Mouse (Mus musculus) midbrain, embryonic 11.5 days (tissue): ENCODE measurements around the gene Trim61. TPM values are rescaled to one million over a fixed set of nuclear protein-coding genes. Genes with fewer than 3 reads are reported as not detected.

Experiments
- ATAC-seq: fragments of 200-750 bp; cut with Nextera tagmentation; 2 replicates; pipeline ENCODE4 v1.8.0; 2017; ENCODE audit warnings: moderate TSS enrichment, moderate library complexity; ENCODE audit not compliant: low FRiP score
- DNase-seq: peaks from one replicate; pipeline ENCODE4 v3.0.0; 2015; ENCODE audit warnings: low spot score; ENCODE audit errors: missing footprints
- H3K27ac ChIP-seq: fragments of 300-500 bp; sonication (generic); 2 replicates; pipeline ENCODE4 v1.5.1; 2014; ENCODE audit warnings: low read depth, low read length
- H3K27me3 ChIP-seq: fragments of 300-500 bp; sonication (generic); 2 replicates; pipeline ENCODE4 v1.6.1; 2014; ENCODE audit warnings: mild to moderate bottlenecking, low read length, moderate library complexity, mixed read lengths; ENCODE audit not compliant: control insufficient read depth, insufficient read depth
- H3K36me3 ChIP-seq: fragments of 300-500 bp; sonication (generic); 2 replicates; pipeline ENCODE4 v1.6.1; 2014; ENCODE audit warnings: mild to moderate bottlenecking, low read length, moderate library complexity, mixed read lengths; ENCODE audit not compliant: control insufficient read depth, insufficient read depth
- H3K4me1 ChIP-seq: fragments of 300-500 bp; sonication (generic); 2 replicates; pipeline ENCODE4 v1.6.1; 2014; ENCODE audit warnings: low read length; ENCODE audit not compliant: control insufficient read depth, insufficient read depth
- H3K4me2 ChIP-seq: fragments of 300-500 bp; sonication (generic); 2 replicates; pipeline ENCODE4 v1.6.1; 2014; ENCODE audit warnings: mild to moderate bottlenecking, moderate library complexity
- H3K4me3 ChIP-seq: fragments of 300-500 bp; sonication (generic); 2 replicates; pipeline ENCODE4 v1.5.1; 2014; ENCODE audit warnings: low read depth, low read length
- H3K9ac ChIP-seq: fragments of 300-500 bp; sonication (generic); 2 replicates; pipeline ENCODE4 v1.6.1; 2014; ENCODE audit warnings: low read length
- H3K9me3 ChIP-seq: fragments of 300-500 bp; sonication (generic); 2 replicates; pipeline ENCODE4 v1.6.1; 2016; ENCODE audit warnings: low read length; ENCODE audit not compliant: control insufficient read depth
- WGBS: fragments of 180-500 bp; shearing (Covaris S2); extraction: QIAGEN DNeasy Blood & Tissue Kit; methylation state at CpG from one replicate; pipeline ENCODE4 v1.1.7; 2014; 5-methylcytosine and 5-hydroxymethylcytosine counted together
- polyA plus RNA-seq: library from polyadenylated mRNA; unstranded; fragments of >200 nt; fragmentation: Nextera tagmentation; extraction: Ambion mirVana; gene quantifications from 2 replicates; pipeline ENCODE4 v1.2.1, GENCODE M21; 2014

Trim61 gene
- polyA plus RNA-seq, 1 experiment from 2014 or later = not detected

GRCm38 (mm10) chr8:65047801-65048200 is 29.5 kb upstream of the Trim61 start:
- Histone ChIP-seq H3K4me2 (no peak overlapping the region), H3K4me1 (no peaks in the 10 kb centered on the region), H3K27ac (no peak overlapping the region), H3K27me3 (no peaks in the 10 kb centered on the region), H3K36me3 (no peaks in the 10 kb centered on the region), H3K9me3 (no peaks in the 10 kb centered on the region), H3K9ac (no peak overlapping the region), H3K4me3 (no peak overlapping the region)
- ATAC-seq (no peak), DNase-seq (no peak)
- WGBS = 91% methylated on average over 4 of the region's 4 CpGs

GRCm38 (mm10) chr8:65047193-65047592 is 28.9 kb upstream of the Trim61 start:
- no peak for ATAC-seq
- DNase-seq = peak; percentile 79
- WGBS = 81% methylated on average over 4 of the region's 4 CpGs
- Histone ChIP-seq H3K27me3 (no peaks in the 10 kb centered on the region), H3K4me3 (no peak overlapping the region), H3K4me1 (no peaks in the 10 kb centered on the region), H3K27ac (no peak overlapping the region), H3K9me3 (no peaks in the 10 kb centered on the region), H3K9ac (no peak overlapping the region), H3K4me2 (no peak overlapping the region), H3K36me3 (no peaks in the 10 kb centered on the region)

GRCm38 (mm10) chr8:65046565-65046964 is 28.2 kb upstream of the Trim61 start:
- H3K27me3 ChIP-seq = no peaks in the 10 kb centered on the region
- peak; percentile 76; the same call in 1 of the 2 replicates for ATAC-seq
- H3K4me1 ChIP-seq = no peaks in the 10 kb centered on the region
- H3K27ac ChIP-seq = no peak overlapping the region
- no peaks in the 10 kb centered on the region for H3K9me3 ChIP-seq
- no peaks in the 10 kb centered on the region for H3K36me3 ChIP-seq
- no peak overlapping the region for H3K4me3 ChIP-seq
- peak; percentile 84 for DNase-seq
- 23% methylated on average over 5 of the region's 5 CpGs for WGBS
- H3K4me2 ChIP-seq = no peak overlapping the region
- no peak overlapping the region for H3K9ac ChIP-seq

GRCm38 (mm10) chr8:65037117-65037533 is 18.8 kb upstream of the Trim61 start, which contains the start of gene Apela:
Gene Apela (minus strand): TSS chr8:65037336.
- 0% methylated on average over 8 of the region's 8 CpGs for WGBS
- peak; percentile 90 for ATAC-seq
- no peaks in the 10 kb centered on the region for H3K9me3 ChIP-seq

GRCm38 (mm10) chr8:65034136-65034535 is 15.8 kb upstream of the Trim61 start:
- no peaks in the 10 kb centered on the region for H3K9me3 ChIP-seq
- ATAC-seq (no peak), DNase-seq (peak; percentile 80)
- no peaks in the 10 kb centered on the region for H3K36me3 ChIP-seq
- H3K4me2 ChIP-seq = no peak overlapping the region
- 60% methylated on average over 2 of the region's 2 CpGs for WGBS
- H3K27ac ChIP-seq = no peak overlapping the region
- no peak overlapping the region for H3K9ac ChIP-seq
- H3K27me3 ChIP-seq = no peaks in the 10 kb centered on the region
- peaks cover 4% of the 10 kb centered on the region; the same call in 1 of the 2 replicates for H3K4me1 ChIP-seq
- H3K4me3 ChIP-seq = no peak overlapping the region

More at GRCm38 (mm10) chr8:65037117-65037533, 18.8 kb upstream of the Trim61 start, which contains the start of gene Apela:
- Histone ChIP-seq H3K9ac (no peak within 1 kb of the TSS), H3K4me2 (peak within 1 kb of the TSS; percentile 35), H3K4me1 (peaks cover 4% of the 10 kb centered on the region; the same call in 1 of the 2 replicates), H3K27me3 (no peaks in the 10 kb centered on the region), H3K36me3 (no peaks in the 10 kb centered on the region), H3K4me3 (peak within 1 kb of the TSS; percentile 19; the same call in 1 of the 2 replicates), H3K27ac (no peak within 1 kb of the TSS)
- DNase-seq = peak; percentile 92

- 87% methylated on average over 13 of the region's 13 CpGs for whole genome bisulfite sequencing
- Histone ChIP-seq H3K9me3 (no peaks in the 10 kb centered on the region), H3K4me3 (no peak overlapping the region), H3K4me2 (no peak overlapping the region), H3K4me1 (peaks cover 4% of the 10 kb centered on the region; the same call in 1 of the 2 replicates), H3K36me3 (no peaks in the 10 kb centered on the region), H3K9ac (no peak overlapping the region), H3K27me3 (no peaks in the 10 kb centered on the region), H3K27ac (no peak overlapping the region)
- DNase-seq (peak; percentile 69), ATAC-seq (no peak)
These were observed 14.7 kb upstream of the Trim61 start for GRCm38 (mm10) chr8:65033056-65033455.

- DNase-seq (peak; percentile 53), ATAC-seq (no peak)
- Histone ChIP-seq H3K4me1 (peaks cover 4% of the 10 kb centered on the region; the same call in 1 of the 2 replicates), H3K27ac (no peak overlapping the region), H3K9ac (no peak overlapping the region), H3K4me3 (no peak overlapping the region), H3K27me3 (no peaks in the 10 kb centered on the region), H3K4me2 (no peak overlapping the region), H3K36me3 (no peaks in the 10 kb centered on the region), H3K9me3 (no peaks in the 10 kb centered on the region)
- WGBS = 89% methylated on average over 1 of the region's 1 CpGs
These were observed 13.8 kb upstream of the Trim61 start for GRCm38 (mm10) chr8:65032107-65032506.

GRCm38 (mm10) chr8:65030735-65031485 is 12.6 kb upstream of the Trim61 start:
- peak; percentile 71 for DNase-seq
- Histone ChIP-seq H3K4me1 (no peaks in the 10 kb centered on the region), H3K27me3 (no peaks in the 10 kb centered on the region), H3K36me3 (no peaks in the 10 kb centered on the region), H3K9me3 (no peaks in the 10 kb centered on the region), H3K9ac (no peak overlapping the region), H3K27ac (no peak overlapping the region), H3K4me3 (no peak overlapping the region), H3K4me2 (no peak overlapping the region)
- ATAC-seq = no peak
- 78% methylated on average over 4 of the region's 4 CpGs for WGBS

- no peaks in the 10 kb centered on the region for H3K27me3 ChIP-seq
- no peak for ATAC-seq
- 91% methylated on average over 4 of the region's 4 CpGs for WGBS
These were observed 11.5 kb upstream of the Trim61 start for GRCm38 (mm10) chr8:65029776-65030175.

More at GRCm38 (mm10) chr8:65029776-65030175, 11.5 kb upstream of the Trim61 start:
- DNase-seq = peak; percentile 17
- Histone ChIP-seq H3K4me1 (no peaks in the 10 kb centered on the region), H3K27ac (no peak overlapping the region), H3K4me3 (no peak overlapping the region), H3K4me2 (no peak overlapping the region), H3K9me3 (no peaks in the 10 kb centered on the region), H3K9ac (no peak overlapping the region), H3K36me3 (no peaks in the 10 kb centered on the region)
